7 mouse cellular contexts compared by ENCODE assay signal in the genomic region with DNA sequence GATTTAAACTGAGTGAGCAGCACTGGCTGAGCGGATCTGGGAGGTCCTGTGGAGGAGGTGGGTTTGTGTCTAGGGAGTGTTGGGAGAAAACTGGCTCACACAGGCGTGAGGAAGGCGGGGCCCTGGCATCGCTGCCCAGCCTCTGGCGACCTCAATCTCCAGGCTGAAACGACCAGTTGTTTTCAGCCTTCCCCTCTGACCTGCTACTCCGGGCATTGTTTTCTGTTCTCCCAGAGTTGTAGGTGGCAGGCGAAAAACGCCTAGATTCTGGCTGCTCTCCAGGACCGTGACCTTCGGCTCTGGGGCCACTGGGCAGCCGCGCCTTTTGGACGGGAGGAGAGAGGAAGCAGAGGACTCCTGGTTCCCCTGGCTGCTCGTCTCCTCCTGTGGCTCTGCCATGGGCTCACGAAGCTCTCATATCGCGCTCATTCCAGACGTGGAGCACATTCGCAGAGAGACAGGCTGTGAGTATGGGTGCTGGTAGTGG. TPM values are rescaled to one million over a fixed set of nuclear protein-coding genes. Genes with fewer than 3 reads are reported as not detected.
DNase-seq lines count a peak whose midpoint lies in the region; ATAC-seq and TF ChIP-seq lines count a peak whose summit lies in the region.

A gene (plus strand): TSS at position 182 of the 487 bp plus-strand sequence.

- H3K9ac ChIP-seq in hindbrain, embryonic 15.5 days: no peak within 1 kb of the TSS
- H3K9ac ChIP-seq in midbrain, postnatal 0 days (replicated peaks; ENCODE audit: low read length, poor library complexity, severe bottlenecking): no peak within 1 kb of the TSS

- no peak for TF ChIP-seq CTCF in midbrain, postnatal 0 days (IDR thresholded peaks at IDR 0.05)

- H3K36me3 ChIP-seq in hindbrain, embryonic 15.5 days: no peaks in the 10 kb centered on the region
- no peaks in the 10 kb centered on the region for H3K36me3 ChIP-seq in midbrain, postnatal 0 days (ENCODE audit: insufficient read depth, low read length)

- intact Hi-C loops in gastrocnemius, postnatal 14 days (cut with DNase I; ENCODE audit: low total_unique reads): no loop called here

- H3K27me3 ChIP-seq in hindbrain, embryonic 15.5 days: 0 out of 2 replicates have a peak, but pooled peaks cover 2% of the 10 kb centered on the region
- no peaks in the 10 kb centered on the region for H3K27me3 ChIP-seq in midbrain, postnatal 0 days (ENCODE audit: insufficient read depth, low read length)

- peak; percentile 41 for DNase-seq in gastrocnemius, postnatal 14 days
- peak; percentile 25 for DNase-seq in liver
- no peak for DNase-seq in midbrain, postnatal 0 days (ENCODE audit: low spot score)
- no peak for DNase-seq in right cerebral cortex, postnatal 25 days
- no peak for DNase-seq in layer of hippocampus, adult 9-10 months (ENCODE audit: low spot score)

- 33% methylated on average over 20 of the region's 20 CpGs for WGBS in hindbrain, embryonic 15.5 days
- WGBS in midbrain, postnatal 0 days: 28% methylated on average over 20 of the region's 20 CpGs

- peak within 1 kb of the TSS; percentile 45 for H3K4me2 ChIP-seq in hindbrain, embryonic 15.5 days
- H3K4me2 ChIP-seq in midbrain, postnatal 0 days (ENCODE audit: low read depth, low read length, poor library complexity, severe bottlenecking): peak within 1 kb of the TSS; percentile 31

- no peaks in the 10 kb centered on the region for H3K9me3 ChIP-seq in hindbrain, embryonic 15.5 days
- H3K9me3 ChIP-seq in midbrain, postnatal 0 days (ENCODE audit: low read length): no peaks in the 10 kb centered on the region

- peak within 1 kb of the TSS; percentile 53 for H3K4me3 ChIP-seq in brown adipose tissue, adult 24 weeks (ENCODE audit: insufficient read depth, low read depth, low read length)
- H3K4me3 ChIP-seq in hindbrain, embryonic 15.5 days: peak within 1 kb of the TSS; percentile 12; the same call in 1 of the 2 replicates
- peak within 1 kb of the TSS; percentile 4; the same call in 1 of the 2 replicates for H3K4me3 ChIP-seq in midbrain, postnatal 0 days (ENCODE audit: low read depth, low read length)

- H3K27ac ChIP-seq in brown adipose tissue, adult 24 weeks (replicated peaks; ENCODE audit: low read depth, low read length): peak within 1 kb of the TSS; percentile 39
- no peak within 1 kb of the TSS for H3K27ac ChIP-seq in hindbrain, embryonic 15.5 days (replicated peaks)
- H3K27ac ChIP-seq in midbrain, postnatal 0 days (ENCODE audit: low read depth, low read length): no peak within 1 kb of the TSS

- ATAC-seq in hindbrain, embryonic 15.5 days (ENCODE audit: low FRiP score, low read depth): no peak
- no peak for ATAC-seq in midbrain, postnatal 0 days (ENCODE audit: low FRiP score)

- H3K4me1 ChIP-seq in brown adipose tissue, adult 24 weeks (ENCODE audit: control insufficient read depth, insufficient read depth, insufficient read length, low read length): no peaks in the 10 kb centered on the region; the same call in 1 of the 2 replicates
- H3K4me1 ChIP-seq in hindbrain, embryonic 15.5 days (replicated peaks): 0 out of 2 replicates have a peak, but pooled peaks cover 5% of the 10 kb centered on the region
- no peaks in the 10 kb centered on the region for H3K4me1 ChIP-seq in midbrain, postnatal 0 days (ENCODE audit: insufficient read depth, low read length)

RNA-seq across cellular contexts. Expression of the gene that starts here (rescaled TPM):
- polyA plus RNA-seq in brown adipose tissue, adult 24 weeks (2012; ENCODE audit: insufficient read depth, insufficient read length, missing spikeins): 3.6 and 5.9 TPM in 2 replicates
- 1 to 10 TPM; 4.6 to 4.8 TPM for total RNA-seq in gastrocnemius, postnatal 14 days (2021)
- 1.2 and 1.3 TPM in 2 replicates for polyA plus RNA-seq in hindbrain, embryonic 15.5 days (2015; fragmentation: Nextera tagmentation; extraction: Ambion mirVana)
- total RNA-seq in midbrain, postnatal 0 days (2014; rRNA removed): 0.38 and 0.99 TPM in 2 replicates
- polyA plus RNA-seq in midbrain, postnatal 0 days (2015; fragmentation: Nextera tagmentation; extraction: Ambion mirVana): 0.99 and 1.3 TPM in 2 replicates

Comparison
In these comparisons a context has a peak if more than half of its experiments do, and no peak if none do; other contexts are left out.
1. DNase-seq: peak in gastrocnemius, postnatal 14 days (single experiment) and liver (single experiment); none in midbrain, postnatal 0 days (single experiment), right cerebral cortex, postnatal 25 days (single experiment) and layer of hippocampus, adult 9-10 months (single experiment).
2. Peak in every context shown above with its lines, with median percentiles within 50 percentile points of each other: H3K4me3 ChIP-seq.